Mouse (Mus musculus) olfactory bulb, adult 2 months (tissue): ENCODE results near the gene Ccdc88c. TPM values are rescaled to one million over a fixed set of nuclear protein-coding genes. Genes with fewer than 3 reads are reported as not detected.

Experiments
- H3K27ac ChIP-seq: fragments of 200-500 bp; 2 replicates; pipeline ENCODE4 v1.5.1; 2012; ENCODE audit warnings: low read depth, low read length; ENCODE audit not compliant: insufficient read depth
- H3K4me1 ChIP-seq: fragments of 200-500 bp; 2 replicates; pipeline ENCODE4 v1.6.1; 2012; ENCODE audit warnings: low read length; ENCODE audit not compliant: control insufficient read depth, insufficient read depth
- H3K4me3 ChIP-seq: fragments of 200-500 bp; 2 replicates; pipeline ENCODE4 v1.5.1; 2012; ENCODE audit warnings: mild to moderate bottlenecking, low read depth, low read length, moderate library complexity; ENCODE audit not compliant: insufficient read depth
- CTCF ChIP-seq: fragments of 200-500 bp; IDR thresholded peaks from 2 replicates; pipeline ENCODE4 v1.5.1; 2012; ENCODE audit warnings: low read depth, mild to moderate bottlenecking, low read length, moderate library complexity; ENCODE audit not compliant: insufficient read depth
- POLR2A ChIP-seq: fragments of 200-500 bp; IDR thresholded peaks from 2 replicates; pipeline ENCODE4 v1.6.1; 2012; ENCODE audit warnings: mild to moderate bottlenecking, low read depth, low read length, moderate library complexity; ENCODE audit not compliant: insufficient read depth
- WGBS: fragments of 180-500 bp; shearing (Covaris S2); methylation state at CpG from one replicate; pipeline ENCODE4 v1.1.7; 2018; 5-methylcytosine and 5-hydroxymethylcytosine counted together
- polyA plus RNA-seq: library from polyadenylated mRNA; stranded (reverse); fragments of >200 nt; gene quantifications from 2 replicates; pipeline ENCODE4 v1.2.4, GENCODE M21; 2012; ENCODE audit warnings: low replicate concordance; ENCODE audit not compliant: missing spikeins, insufficient read depth, insufficient read length

The Ccdc88c gene
- polyA plus RNA-seq, 1 experiment = 56.2 TPM

DNA sequence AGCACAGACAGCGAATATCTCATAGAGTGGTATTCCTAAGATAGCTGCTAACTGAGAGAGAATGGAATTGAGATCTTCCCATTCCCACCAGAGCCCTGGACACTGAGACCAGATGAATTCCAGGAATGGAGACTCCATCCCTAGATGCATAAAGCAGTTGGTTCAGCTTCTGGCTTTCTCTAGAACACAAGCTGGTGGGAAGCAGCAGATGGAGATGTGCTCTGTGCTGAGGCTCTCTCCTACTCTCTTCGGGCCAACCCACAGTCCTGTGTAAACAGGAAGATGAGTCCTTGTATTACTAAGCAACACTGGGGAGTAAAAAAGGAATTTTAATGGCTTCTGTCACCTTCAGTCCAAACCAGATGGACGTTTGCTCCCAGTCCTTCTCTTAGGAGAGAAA lies 153.3 kb downstream of the Ccdc88c start:
- H3K4me3 ChIP-seq = no peak overlapping the region
- TF ChIP-seq POLR2A (no peak), CTCF (no peak)
- H3K27ac ChIP-seq = no peak overlapping the region
- WGBS = 66% methylated on average over 3 of the region's 3 CpGs
- no peaks in the 10 kb centered on the region for H3K4me1 ChIP-seq

DNA sequence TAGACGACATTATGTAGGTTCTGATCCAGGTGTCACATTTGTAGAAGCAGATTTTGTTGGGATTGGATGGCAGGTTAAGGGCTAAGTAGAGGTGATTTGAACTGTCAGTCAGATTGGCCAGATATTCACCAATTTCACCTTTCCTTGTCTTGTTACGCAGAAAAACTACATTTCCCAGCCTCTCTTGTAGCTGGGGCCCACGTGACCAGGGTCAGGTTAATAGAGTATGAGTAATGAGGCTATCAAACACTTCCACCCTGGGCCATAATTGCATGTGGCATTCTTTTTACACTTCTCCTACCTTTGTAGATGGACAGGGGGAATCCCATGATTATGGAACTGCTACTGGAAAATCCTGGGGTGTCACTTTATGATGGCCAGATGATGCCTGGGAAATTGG lies 155.2 kb downstream of the Ccdc88c start:
- H3K4me1 ChIP-seq = no peaks in the 10 kb centered on the region
- 90% methylated on average over 3 of the region's 3 CpGs for WGBS
- H3K4me3 ChIP-seq = no peak overlapping the region
- no peak overlapping the region for H3K27ac ChIP-seq
- TF ChIP-seq POLR2A = no peak
- TF ChIP-seq CTCF = no peak

DNA sequence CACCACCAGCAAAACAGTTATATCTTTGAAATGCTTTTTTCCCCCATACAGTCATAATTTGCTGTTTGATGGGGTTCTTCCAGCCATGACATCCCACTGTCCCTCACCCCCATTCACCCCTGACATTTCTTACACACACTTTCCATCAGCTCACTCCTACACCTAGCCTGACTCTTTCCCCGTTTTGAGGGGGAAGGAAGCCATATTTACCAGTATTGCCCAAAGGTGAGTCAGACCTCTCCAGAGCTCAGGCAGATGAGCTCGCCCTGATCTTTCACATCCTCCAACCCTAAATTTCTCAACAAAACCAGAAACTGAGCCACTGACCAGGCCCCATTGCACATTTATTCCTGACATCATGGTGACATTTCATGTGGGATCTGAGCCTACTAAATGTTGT lies 157.0 kb downstream of the Ccdc88c start:
- Histone ChIP-seq H3K4me3 (no peak overlapping the region), H3K4me1 (peaks cover 3% of the 10 kb centered on the region; the same call in 1 of the 2 replicates), H3K27ac (no peak overlapping the region)
- no peak for TF ChIP-seq POLR2A
- TF ChIP-seq CTCF = no peak
- 97% methylated on average over 2 of the region's 2 CpGs for WGBS

DNA sequence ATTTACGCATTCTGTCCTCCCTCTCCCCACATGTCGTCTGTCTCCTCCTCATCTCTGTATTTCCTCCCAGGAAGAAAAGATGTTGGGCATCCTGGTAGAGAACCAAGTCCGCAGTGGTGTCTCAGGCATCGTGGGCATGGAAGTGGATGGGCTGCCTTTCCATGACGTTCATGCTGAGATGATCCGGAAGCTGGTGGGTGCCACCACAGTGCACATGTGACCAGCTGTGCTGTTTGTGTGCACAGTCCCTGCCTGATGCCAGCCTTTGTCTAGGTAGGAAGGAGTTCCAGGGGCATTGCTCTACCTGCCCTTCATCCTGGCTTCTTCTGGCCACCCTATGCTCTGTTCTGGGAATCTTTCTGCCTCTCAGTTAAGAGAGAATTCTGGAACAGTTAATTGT lies 157.6 kb downstream of the Ccdc88c start:
- WGBS = 94% methylated on average over 6 of the region's 6 CpGs

DNA sequence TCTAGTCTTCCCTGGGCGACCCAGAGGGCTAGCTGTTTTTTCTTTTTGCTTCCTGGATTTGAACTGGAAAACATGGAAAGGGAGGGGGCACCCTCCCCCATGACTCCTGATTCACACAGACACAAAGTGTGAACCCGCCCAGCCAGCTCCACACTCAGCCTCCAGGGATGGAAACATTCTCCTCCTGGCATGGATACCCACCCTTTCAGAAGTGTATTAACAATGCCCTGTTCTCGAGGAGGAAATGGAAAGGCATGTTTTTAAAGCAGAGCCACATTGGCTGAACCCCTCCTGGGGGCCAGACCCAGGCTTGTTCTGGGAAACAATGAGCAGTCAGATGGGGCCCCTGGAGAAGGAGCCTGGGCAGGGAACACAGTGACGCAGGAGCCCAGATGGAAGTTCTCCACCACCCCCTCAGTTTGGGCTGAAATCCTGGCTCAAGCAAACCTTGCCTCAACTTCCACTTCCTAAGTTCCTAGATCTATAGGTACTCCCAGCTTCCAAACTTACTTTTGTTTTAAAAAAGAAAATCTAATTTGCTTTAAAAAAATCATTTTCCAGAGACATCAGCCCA lies 160.7 kb downstream of the Ccdc88c start:
- WGBS = 69% methylated on average over 4 of the region's 4 CpGs
- TF ChIP-seq CTCF = no peak
- no peak for TF ChIP-seq POLR2A
- no peak overlapping the region for H3K27ac ChIP-seq
- peaks cover 3% of the 10 kb centered on the region; the same call in 1 of the 2 replicates for H3K4me1 ChIP-seq
- no peak overlapping the region for H3K4me3 ChIP-seq

More for the DNA sequence above, 157.6 kb downstream of the Ccdc88c start:
- Histone ChIP-seq H3K27ac (no peak overlapping the region), H3K4me1 (peaks cover 3% of the 10 kb centered on the region; the same call in 1 of the 2 replicates), H3K4me3 (no peak overlapping the region)
- TF ChIP-seq POLR2A (no peak), CTCF (no peak)

DNA sequence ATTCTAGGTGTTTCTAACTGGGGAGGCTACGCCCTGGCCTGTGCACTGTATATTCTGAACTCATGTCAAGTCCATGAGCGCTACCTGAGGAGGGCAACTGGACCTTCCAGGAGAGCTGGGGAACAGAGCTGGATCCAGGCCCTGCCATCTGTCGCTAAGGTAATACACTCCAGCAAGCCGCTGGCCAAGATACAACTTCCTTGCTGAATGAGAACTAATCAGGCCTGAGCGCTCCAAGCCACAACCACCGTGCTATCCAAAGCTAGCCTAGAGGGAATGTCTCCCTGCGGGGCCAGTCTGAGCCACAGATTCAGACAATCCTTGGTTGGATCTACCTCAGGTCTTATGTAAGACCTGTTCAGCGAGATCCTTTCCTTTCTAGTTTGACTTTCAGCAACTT lies 161.8 kb downstream of the Ccdc88c start:
- Histone ChIP-seq H3K4me3 (no peak overlapping the region), H3K4me1 (peaks cover 3% of the 10 kb centered on the region; the same call in 1 of the 2 replicates), H3K27ac (no peak overlapping the region)
- no peak for TF ChIP-seq CTCF
- no peak for TF ChIP-seq POLR2A
- WGBS = 86% methylated on average over 8 of the region's 8 CpGs

DNA sequence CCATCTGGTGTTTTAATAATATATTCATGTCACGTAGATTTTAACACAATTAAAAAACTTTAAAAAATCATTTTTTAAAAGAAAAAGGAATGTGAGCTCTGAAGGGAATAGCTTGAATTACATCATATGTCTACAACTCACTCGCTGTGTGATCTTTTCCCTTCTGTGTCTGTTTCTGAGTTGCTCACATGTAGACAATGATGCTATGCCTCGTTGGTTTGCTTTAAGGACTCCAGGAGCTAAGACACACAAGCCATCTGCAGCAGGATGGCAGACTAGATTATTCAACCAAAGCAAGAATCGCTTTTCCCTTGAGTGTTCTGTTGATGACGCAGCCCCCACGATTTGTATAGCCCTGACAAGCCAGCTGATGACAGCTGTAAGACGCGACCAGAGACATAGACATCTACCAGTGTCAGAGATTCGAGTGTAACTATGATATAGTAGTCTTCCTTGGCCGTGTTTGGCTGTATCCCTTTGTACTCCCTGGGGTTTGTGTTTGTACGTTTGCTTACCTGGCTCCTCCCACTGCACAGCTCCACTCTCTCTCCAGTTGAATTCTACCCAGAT lies 163.3 kb downstream of the Ccdc88c start:
- peaks cover 3% of the 10 kb centered on the region; the same call in 1 of the 2 replicates for H3K4me1 ChIP-seq
- WGBS = 82% methylated on average over 11 of the region's 11 CpGs
- no peak overlapping the region for H3K4me3 ChIP-seq
- TF ChIP-seq POLR2A (no peak), CTCF (no peak)
- no peak overlapping the region for H3K27ac ChIP-seq

DNA sequence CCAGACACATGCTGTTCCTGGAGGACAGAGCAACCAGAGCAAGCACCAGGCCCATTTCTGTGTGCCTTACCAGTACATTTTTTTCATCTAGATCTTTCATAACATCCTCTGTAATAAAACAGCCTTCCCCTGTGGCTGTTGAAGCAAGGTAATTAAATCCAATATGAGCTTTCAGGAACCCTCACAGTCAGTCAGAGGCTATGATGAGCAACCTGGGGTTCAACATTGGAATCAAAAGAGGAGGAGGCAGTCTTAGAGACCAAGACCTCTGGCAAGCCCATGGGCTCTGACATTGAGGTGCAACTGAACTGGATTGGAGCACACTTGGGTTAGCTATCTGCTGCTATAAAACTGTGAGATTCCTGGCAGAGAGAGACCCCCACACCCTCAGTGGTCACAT lies 163.8 kb downstream of the Ccdc88c start:
- Histone ChIP-seq H3K4me1 (peaks cover 3% of the 10 kb centered on the region; the same call in 1 of the 2 replicates), H3K27ac (no peak overlapping the region), H3K4me3 (no peak overlapping the region)
- TF ChIP-seq CTCF = no peak
- TF ChIP-seq POLR2A = no peak

DNA sequence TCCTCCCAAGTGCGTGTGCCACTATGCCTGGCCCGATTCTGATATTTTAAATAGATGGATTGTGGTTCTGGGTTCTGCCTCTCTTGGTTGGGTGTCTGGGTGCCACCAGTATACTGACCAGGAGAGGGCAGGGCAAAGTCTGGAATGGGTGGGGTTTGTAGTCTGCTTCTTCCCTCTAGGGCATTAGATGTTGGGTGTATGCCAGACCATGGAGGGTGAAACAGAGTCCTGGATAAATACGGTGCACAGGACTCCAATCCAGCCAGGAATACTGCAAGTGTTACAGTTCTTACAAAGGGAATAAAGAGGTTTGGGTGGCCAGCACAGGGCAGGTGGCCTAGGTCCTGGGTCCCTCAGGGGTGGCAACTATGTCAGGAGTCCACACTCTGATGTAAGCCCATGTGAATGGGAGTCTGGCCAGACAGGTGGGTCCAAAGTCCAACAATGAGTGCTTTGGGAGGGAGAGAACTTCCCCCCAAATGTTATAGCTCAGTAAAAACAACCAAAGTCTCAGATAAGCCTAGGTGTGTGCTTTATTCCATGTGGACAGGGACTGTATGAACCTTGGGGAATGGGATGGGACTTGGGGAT lies 165.9 kb downstream of the Ccdc88c start:
- 84% methylated on average over 3 of the region's 3 CpGs for WGBS
- no peak for TF ChIP-seq CTCF
- no peak for TF ChIP-seq POLR2A
- Histone ChIP-seq H3K4me3 (no peak overlapping the region), H3K4me1 (0 out of 2 replicates have a peak, but pooled peaks cover 2% of the 10 kb centered on the region), H3K27ac (no peak overlapping the region)
